Mouse (Mus musculus) layer of hippocampus, postnatal 36 days (tissue): ENCODE measurements around the gene Hist1h1c. TPM values are rescaled to one million over a fixed set of nuclear protein-coding genes. Genes with fewer than 3 reads are reported as not detected.
"Not testable (repeated sequence)": the region's sequence is repeated elsewhere in the genome, so short reads cannot be mapped to it uniquely, and the experiment has no call there.

Experiments used
- DNase-seq, 2 experiments: peaks; one replicate each; pipeline ENCODE4 v3.0.0; 2022
- microRNA-seq, 2 experiments: library from miRNA; unstranded; fragments of <30 nt; microRNA quantifications; one replicate each; pipeline ENCODE4 v1.2.0; 2021
- total RNA-seq, 2 experiments: library from RNA; stranded (reverse); gene quantifications; 2 replicates each; pipeline ENCODE4 v1.2.3; 2021

Gene Hist1h1c
- total RNA-seq, 2 experiments from 2014 or later: 52.8 to 55.3 TPM

DNA sequence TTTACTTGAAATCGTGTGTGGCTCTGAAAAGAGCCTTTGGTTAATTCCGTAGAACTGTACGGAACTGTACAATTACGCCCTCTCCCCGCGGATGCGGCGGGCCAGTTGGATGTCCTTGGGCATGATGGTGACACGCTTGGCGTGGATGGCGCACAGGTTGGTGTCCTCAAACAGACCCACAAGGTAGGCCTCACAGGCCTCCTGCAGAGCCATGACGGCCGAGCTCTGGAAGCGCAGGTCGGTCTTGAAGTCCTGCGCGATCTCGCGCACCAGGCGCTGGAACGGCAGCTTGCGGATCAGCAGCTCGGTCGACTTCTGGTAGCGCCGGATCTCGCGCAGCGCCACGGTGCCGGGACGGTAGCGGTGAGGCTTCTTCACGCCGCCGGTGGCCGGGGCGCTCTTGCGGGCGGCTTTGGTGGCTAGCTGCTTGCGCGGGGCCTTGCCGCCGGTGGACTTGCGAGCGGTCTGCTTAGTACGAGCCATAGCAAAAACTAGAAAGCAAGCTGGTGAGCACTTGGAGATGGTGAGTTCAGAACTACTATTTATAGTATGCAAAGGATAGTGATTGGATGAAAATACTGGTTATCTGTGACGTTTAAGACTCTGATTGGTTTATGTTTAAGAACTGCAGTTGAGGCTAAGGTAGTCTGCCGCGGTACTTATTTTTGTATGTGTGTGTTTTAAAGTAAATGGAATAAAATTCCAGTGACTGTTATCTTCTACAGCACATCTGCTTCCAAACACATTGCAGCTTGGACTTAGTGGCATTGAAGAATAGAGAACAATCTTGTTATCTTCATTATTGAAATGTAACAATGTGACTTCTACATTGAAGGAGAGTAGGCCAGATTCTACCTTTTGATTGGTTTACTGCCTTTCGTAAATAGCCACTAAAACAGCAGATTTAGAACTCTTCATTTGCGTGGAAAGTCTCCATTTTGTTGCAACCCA, 23.5 kb downstream of the Hist1h1c start, which contains the start of gene Hist1h3a:
Gene Hist1h3a (minus strand): TSS at position 516 of the 951 bp plus-strand sequence.
- peak; percentile 53 to 58 for DNase-seq

DNA sequence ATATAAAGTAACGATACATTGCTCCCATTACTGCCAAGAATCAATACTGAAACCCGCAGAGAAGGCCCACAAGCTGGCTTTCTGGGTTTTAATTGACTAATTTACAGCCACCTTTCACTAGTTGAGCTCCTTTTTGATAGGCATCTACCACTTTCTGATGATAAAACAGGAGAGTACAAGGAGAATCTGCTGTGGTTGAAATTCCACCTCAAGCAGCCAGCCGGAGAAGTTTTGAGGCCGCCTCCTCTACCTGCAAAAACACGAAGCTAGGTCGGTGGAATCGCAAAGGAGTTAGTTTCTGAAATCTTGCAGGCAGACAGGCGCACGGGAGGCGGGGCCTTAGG, 24.6 kb downstream of the Hist1h1c start:
- DNase-seq: no peak

DNA sequence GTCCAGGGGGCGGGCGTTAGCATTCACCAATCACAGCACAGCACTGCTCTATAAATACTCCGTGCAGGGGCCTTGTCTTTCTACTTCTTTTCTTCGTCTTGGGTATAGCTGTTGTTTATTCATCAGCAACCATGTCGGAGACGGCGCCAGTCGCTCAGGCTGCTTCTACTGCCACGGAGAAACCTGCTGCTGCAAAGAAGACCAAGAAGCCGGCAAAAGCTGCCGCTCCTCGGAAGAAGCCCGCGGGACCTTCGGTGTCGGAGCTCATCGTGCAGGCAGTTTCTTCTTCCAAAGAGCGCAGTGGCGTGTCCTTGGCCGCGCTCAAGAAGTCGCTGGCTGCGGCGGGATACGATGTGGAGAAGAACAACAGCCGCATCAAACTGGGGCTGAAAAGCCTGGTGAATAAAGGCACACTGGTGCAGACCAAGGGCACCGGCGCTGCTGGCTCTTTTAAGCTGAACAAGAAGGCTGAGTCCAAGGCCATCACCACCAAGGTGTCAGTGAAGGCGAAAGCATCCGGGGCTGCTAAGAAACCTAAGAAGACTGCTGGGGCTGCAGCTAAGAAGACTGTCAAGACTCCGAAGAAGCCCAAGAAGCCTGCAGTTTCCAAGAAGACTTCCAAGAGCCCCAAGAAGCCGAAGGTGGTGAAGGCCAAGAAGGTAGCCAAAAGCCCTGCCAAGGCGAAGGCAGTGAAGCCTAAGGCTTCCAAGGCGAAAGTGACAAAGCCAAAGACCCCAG, 25.1 kb downstream of the Hist1h1c start, which contains the start of gene Hist1h1a:
Gene Hist1h1a (plus strand): TSS at position 81 of the 738 bp plus-strand sequence.
- peak; percentile 66 to 77 for DNase-seq

DNA sequence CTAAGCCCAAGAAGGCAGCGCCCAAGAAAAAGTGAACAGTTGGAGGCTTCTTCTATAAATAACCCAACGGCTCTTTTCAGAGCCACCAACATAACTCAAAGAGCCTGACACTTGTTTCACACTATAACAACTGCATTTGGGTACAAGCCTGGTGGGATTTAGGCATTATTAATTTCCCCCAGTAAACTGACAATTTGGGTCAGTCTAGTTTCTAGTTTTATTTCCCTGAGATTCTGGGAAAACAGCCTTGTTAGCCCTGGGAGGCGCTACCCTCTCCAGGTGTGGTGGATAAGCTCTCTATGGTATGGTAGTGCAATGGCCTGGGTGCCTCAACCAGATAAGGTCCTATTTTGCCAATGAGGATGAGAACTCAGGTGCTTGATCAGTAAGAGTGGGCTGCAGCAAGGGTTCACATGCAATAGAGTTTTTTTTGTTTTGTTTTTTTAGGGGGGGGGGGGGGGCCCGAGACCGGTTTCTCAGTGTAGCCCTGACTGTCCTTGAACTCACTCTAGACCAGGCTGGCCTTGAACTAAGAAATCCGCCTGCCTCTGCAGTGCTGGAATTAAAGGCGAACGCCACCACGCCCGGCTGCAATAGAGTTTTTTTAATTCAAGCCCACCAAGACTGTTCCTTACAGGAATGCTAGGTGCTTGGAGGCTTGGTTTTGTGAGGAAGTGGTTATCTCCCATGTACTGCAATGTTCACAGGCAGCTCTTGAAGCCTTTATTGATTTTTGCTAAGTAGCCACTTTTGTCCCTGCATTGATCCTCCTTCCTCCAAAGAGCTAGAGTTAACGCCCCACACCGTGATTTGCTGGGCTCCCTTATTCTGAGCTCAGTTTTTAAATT, 25.9 kb downstream of the Hist1h1c start:
- no peak for DNase-seq

DNA sequence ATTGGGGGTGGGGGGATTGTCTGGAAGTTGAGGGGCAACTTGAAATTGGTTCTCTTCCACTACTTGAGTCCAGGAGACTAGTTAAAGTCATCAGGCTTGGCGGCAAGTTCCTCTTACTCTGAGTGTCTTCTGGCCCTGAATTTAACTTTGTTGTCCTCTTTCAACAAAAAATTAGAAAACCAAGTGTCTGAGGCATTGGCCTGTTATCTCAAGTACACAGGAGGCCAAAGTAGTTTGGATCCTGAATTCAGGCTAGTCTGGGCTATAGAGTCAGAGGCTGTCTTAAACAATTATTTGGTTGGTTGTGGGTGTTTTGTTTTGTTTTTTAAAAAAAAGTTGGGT, 26.5 kb downstream of the Hist1h1c start:
- DNase-seq: no peak

DNA sequence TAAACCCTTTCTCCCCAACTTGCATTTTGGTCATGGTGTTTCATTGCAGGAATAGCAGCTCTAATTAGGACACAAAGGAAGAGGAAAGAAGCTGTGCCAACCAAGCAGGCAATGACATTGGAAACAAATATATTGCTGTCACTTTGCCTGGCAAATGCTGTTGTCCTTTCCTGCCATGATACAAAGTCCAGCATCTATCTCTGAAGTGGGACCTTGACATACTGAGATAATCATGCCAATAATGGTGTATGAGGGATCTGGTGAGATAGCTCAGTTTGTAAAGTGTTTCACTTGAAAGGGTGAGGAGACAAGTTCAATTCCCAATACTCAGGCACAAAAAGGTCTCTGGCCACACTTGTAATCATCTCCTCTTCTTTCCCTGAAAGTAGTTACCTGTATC, 28.2 kb downstream of the Hist1h1c start:
- DNase-seq: no peak

DNA sequence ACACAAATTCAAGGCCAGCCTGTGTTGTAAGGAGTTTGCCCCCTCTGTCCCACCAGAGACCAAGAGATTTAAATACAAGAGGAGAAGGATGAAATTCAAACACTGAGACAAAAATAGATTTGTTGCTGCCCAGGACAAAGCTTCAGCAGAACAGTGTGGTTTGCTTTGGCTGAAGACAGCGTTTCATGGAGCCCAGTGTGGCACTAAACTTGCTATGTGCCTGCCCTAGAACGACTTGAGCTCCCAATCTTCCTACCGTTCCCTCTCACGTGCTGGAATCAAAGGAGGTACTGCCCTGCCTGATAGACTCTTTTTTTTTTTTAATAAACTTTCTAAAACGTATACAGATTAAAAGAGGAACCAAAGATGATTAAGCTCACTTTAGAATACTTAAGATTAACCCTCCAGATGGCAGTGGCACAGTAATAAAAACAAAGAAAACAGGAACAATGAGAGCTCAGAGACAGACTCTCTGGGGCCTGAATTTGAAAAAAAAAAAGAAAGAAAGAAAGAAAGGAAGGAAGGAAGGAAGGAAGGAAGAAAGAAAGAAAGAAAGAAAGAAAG, 30.3 kb downstream of the Hist1h1c start:
- DNase-seq: no peak

DNA sequence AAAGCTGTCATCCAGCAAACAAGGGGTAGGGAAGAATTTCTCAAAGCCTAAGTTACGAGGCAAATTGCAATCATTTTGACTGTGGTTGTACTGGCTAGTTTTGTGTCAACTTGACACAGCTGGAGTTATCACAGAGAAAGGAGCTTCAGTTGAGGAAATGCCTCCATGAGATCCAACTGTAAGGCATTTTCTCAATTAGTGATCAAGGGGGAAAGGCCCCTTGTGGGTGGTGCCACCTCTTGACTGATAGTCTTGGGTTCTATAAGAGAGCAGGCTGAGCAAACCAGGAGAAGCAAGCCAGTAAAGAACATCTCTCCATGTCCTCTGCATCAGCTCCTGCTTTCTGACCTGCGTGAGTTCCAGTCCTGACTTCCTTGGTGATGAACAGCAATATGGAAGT, 31.0 kb downstream of the Hist1h1c start, which contains the start of gene Trim38:
Gene Trim38 (plus strand): TSS at position 301 of the 400 bp plus-strand sequence.
- DNase-seq: not testable (repeated sequence)

DNA sequence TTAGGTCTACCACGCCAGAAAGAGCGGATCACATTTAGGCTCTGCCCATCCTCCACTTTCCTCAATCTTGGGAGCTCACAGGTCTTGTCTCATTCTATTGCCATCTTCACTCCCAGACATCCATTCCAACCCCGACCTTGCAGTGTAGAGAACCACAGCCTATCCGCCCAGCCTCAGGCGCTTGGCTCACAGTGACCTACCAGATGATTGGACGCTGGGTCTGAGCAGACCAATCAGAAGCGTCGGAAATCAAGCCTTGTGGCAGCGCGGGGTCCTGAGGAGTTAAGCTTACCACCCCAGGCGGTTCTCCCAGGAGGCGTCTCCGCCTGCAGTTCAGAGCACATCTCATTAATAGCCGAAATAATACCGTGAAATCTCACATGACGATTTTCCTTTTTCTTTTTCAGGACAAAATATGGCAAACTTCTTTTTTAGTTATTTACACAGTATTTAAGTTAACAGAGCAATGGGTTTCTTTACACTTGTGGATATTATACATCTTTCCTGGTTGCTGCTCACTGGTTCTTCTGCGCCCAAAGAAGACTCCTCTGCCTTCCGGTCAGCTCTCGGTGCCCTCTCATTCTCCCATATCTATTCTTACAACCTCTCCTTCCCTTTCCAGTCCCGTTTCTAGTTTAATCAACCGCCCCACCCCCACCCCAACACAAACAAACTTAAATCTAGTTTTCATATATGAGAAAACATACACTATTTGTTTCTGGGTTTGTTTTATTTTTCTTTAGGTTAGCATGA, 34.1 kb downstream of the Hist1h1c start:
- peak; percentile 18 for DNase-seq

DNA sequence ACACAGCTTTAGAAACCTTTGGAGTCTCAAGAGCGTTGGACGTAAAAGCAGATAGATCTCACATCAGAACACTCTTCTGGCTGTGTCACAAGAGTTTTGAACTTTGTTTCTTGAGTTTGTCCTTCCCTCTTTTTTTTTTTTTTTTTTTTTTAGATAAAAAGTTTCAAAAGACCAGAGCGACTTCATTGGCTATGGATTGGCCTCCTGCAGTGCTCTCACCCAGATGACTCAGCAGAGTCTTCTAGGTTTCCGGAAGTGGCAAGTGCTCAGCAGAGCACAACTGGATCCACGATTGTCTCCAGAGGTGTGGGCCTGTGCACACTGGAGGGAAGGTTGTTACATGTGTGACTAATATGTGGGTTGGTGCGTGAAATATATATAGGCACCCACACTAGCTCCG, 39.7 kb downstream of the Hist1h1c start:
- no peak for DNase-seq

DNA sequence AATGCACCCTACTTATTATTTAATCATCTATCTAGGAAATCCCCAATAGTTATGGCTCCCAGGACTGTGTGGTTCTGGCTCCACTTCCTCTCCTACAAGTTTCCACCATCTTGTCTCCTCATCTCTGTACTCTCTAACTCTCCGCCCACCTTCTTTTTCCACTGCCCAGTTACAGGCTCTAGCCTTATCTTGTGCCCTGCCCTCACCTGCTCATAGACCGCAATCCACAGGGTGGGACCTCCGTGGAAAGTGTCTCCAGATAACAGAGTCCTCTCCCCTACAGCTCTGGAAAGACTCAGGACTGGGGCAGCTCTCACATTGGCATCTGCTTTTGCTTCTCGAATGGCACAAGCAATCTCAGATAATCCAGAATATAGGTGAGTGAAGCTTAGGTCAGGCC, 40.4 kb downstream of the Hist1h1c start:
- DNase-seq: no peak

Small RNA genes lying within 50 kb of the gene (microRNA-seq; reads per million reads assigned to microRNA genes)
- gene Gm44314 (0 reads per million in 2 experiments), gene Gm44484 (0 reads per million in 2 experiments)

Other genes starting within 250 kb of the Hist1h1c start
- gene Btn2a2, start 250.0 kb upstream of the Hist1h1c start, total RNA-seq: under 1 TPM; 0.51 to 0.80 TPM
- 100 to 1,000 TPM; 363 to 377 TPM for gene Hist1h4h, start 207.8 kb upstream of the Hist1h1c start, total RNA-seq
- 10 to 100 TPM; 12.2 to 14.4 TPM for gene Hist1h2af, start 204.9 kb upstream of the Hist1h1c start, total RNA-seq
- 1 to 10 TPM; 3.9 to 4.9 TPM for gene Hist1h3g, start 203.4 kb upstream of the Hist1h1c start, total RNA-seq
- 1 to 10 TPM; 1.1 to 1.2 TPM for gene Hist1h2bh, start 195.4 kb upstream of the Hist1h1c start, total RNA-seq
- gene Hist1h3f, start 194.8 kb upstream of the Hist1h1c start, total RNA-seq: 10 to 100 TPM; 16.2 to 17.4 TPM
- 100 to 1,000 TPM; 143 to 156 TPM for gene Hist1h4f, start 187.2 kb upstream of the Hist1h1c start, total RNA-seq
- gene Hist1h1d, start 185.5 kb upstream of the Hist1h1c start, total RNA-seq: 1 to 10 TPM; 4.3 to 6.0 TPM
- 10 to 100 TPM; 47.8 to 49.2 TPM for gene Hist1h3e, start 176.4 kb upstream of the Hist1h1c start, total RNA-seq
- 1 to 10 TPM; 5.6 to 6.4 TPM for gene Hist1h2ae, start 167.6 kb upstream of the Hist1h1c start, total RNA-seq
- gene Hist1h2bg, start 167.4 kb upstream of the Hist1h1c start, total RNA-seq: 10 to 100 TPM; 74.7 to 86.4 TPM
- gene Hist1h2bf, start 164.6 kb upstream of the Hist1h1c start, total RNA-seq: 10 to 100 TPM; 30.2 to 30.9 TPM
- gene Hist1h2ad, start 164.4 kb upstream of the Hist1h1c start, total RNA-seq: 1 to 10 TPM; 5.2 to 9.9 TPM
- 10 to 100 TPM; 12.8 to 15.5 TPM for gene Hist1h3d, start 163.0 kb upstream of the Hist1h1c start, total RNA-seq
- gene Hist1h4d, start 157.2 kb upstream of the Hist1h1c start, total RNA-seq: 100 to 1,000 TPM; 132 to 135 TPM
- gene Hist1h2be, start 117.7 kb upstream of the Hist1h1c start, total RNA-seq: 10 to 100 TPM; 12.0 to 12.3 TPM
- 10 to 100 TPM; 42.1 to 46.4 TPM for gene Hist1h1e, start 116.2 kb upstream of the Hist1h1c start, total RNA-seq
- gene Hist1h2ac, start 54.9 kb upstream of the Hist1h1c start, total RNA-seq: 1 to 10 TPM; 2.7 to 3.5 TPM
- 10 to 100 TPM; 50.8 to 57.7 TPM for gene Hist1h2bc, start 54.6 kb upstream of the Hist1h1c start, total RNA-seq
- gene Hist1h1t, start 43.0 kb upstream of the Hist1h1c start, total RNA-seq: not detected
- gene Hist1h4c, start 40.4 kb upstream of the Hist1h1c start, total RNA-seq: 10 to 100 TPM; 95.4 to 98.7 TPM
- 1 to 10 TPM; 1.7 to 3.0 TPM for gene Hfe, start 28.0 kb upstream of the Hist1h1c start, total RNA-seq
- gene Hist1h3c, start 6.8 kb downstream of the Hist1h1c start, total RNA-seq: 1 to 10 TPM; 2.5 to 5.2 TPM
- 10 to 100 TPM; 23.0 to 24.2 TPM for gene Hist1h2bb, start 7.9 kb downstream of the Hist1h1c start, total RNA-seq
- 10 to 100 TPM; 29.8 to 37.0 TPM for gene Hist1h2ab, start 12.3 kb downstream of the Hist1h1c start, total RNA-seq
- 10 to 100 TPM; 15.0 to 21.4 TPM for gene Hist1h3b, start 13.5 kb downstream of the Hist1h1c start, total RNA-seq
- 10 to 100 TPM; 83.9 to 89.6 TPM for gene Hist1h4b, start 18.2 kb downstream of the Hist1h1c start, total RNA-seq
- gene Hist1h4a, start 22.4 kb downstream of the Hist1h1c start, total RNA-seq: 10 to 100 TPM; 35.4 to 47.1 TPM
- gene Hist1h3a, start 23.6 kb downstream of the Hist1h1c start, total RNA-seq: 10 to 100 TPM; 37.3 to 46.3 TPM
- 10 to 100 TPM; 17.0 to 19.5 TPM for gene Hist1h1a, start 24.9 kb downstream of the Hist1h1c start, total RNA-seq
- under 1 TPM in 1 of 2 experiments, not detected in 1; 0.18 TPM for gene Trim38, start 31.1 kb downstream of the Hist1h1c start, total RNA-seq
- under 1 TPM in 1 of 2 experiments, not detected in 1; 0.23 TPM for gene Slc17a2, start 68.2 kb downstream of the Hist1h1c start, total RNA-seq
- gene Slc17a3, start 100.6 kb downstream of the Hist1h1c start, total RNA-seq: not detected
- not detected for gene Slc17a1, start 128.9 kb downstream of the Hist1h1c start, total RNA-seq
- not detected for gene Slc17a4, start 176.2 kb downstream of the Hist1h1c start, total RNA-seq
- not detected for gene Hist1h2ba, start 195.3 kb downstream of the Hist1h1c start, total RNA-seq
- not detected for gene Hist1h2aa, start 195.7 kb downstream of the Hist1h1c start, total RNA-seq